Mouse (Mus musculus) lung, postnatal 25 days (tissue): ENCODE results near the gene Sec1.
"Not testable (repeated sequence)": the region's sequence is repeated elsewhere in the genome, so short reads cannot be mapped to it uniquely, and the experiment has no call there.

Source experiments
- DNase-seq: peaks from one replicate; pipeline ENCODE4 v3.0.0; 2022; ENCODE audit warnings: low spot score

The Sec1 gene

GRCm38 (mm10) chr7:45679966-45680621 lies 14.1 kb downstream of the Sec1 start:
- peak; percentile 75 for DNase-seq

GRCm38 (mm10) chr7:45678513-45678912 lies 15.7 kb downstream of the Sec1 start:
- DNase-seq: no peak

GRCm38 (mm10) chr7:45677627-45678295 lies 16.4 kb downstream of the Sec1 start:
- DNase-seq: no peak

DNA sequence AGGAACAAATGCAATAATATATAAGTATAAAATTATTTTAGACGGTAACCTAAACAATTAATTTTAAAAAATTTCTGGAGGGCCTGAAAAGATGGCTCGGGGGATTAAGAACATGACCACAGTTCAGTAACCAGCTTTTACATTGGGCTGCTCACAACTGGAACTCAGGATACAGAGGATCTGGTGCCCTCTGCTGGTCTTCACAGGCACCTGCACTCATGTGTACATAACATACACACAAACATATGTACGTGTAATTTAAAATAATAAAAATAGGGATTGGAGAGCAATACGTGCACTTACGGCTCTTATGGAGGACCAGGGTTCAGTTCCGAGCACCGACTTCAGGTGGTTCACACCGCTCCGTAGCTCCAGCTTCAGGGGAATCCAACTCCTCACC lies 25.3 kb downstream of the Sec1 start:
- DNase-seq: no peak

DNA sequence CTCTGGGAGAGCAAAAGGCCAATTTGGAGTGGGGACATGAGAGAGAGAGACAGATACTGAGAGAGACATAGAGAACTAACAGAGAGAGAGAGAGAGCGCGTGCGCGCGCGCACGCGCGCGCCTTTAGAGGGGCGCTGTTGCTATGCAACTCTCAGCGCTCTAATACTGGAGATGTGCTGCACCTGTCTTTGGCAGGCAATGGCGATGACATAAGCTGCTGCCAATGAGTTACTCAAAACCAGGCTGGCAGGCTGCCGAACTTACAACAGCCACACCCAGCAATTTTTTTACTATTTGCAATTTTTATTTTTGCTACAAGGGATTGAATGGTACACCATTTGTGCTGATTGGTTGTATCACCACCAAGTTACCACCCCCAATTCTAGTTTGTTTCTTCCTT lies 26.4 kb downstream of the Sec1 start:
- no peak for DNase-seq

- DNase-seq: no peak
Measured at GRCm38 (mm10) chr7:45666161-45666560, 28.0 kb downstream of the Sec1 start, which contains the start of gene Fut2. Gene Fut2 (minus strand): TSS chr7:45666394.

GRCm38 (mm10) chr7:45665303-45666138 lies 28.7 kb downstream of the Sec1 start:
- DNase-seq: no peak

- DNase-seq: not testable (repeated sequence)
Measured at GRCm38 (mm10) chr7:45661702-45662101, 32.5 kb downstream of the Sec1 start.

DNA sequence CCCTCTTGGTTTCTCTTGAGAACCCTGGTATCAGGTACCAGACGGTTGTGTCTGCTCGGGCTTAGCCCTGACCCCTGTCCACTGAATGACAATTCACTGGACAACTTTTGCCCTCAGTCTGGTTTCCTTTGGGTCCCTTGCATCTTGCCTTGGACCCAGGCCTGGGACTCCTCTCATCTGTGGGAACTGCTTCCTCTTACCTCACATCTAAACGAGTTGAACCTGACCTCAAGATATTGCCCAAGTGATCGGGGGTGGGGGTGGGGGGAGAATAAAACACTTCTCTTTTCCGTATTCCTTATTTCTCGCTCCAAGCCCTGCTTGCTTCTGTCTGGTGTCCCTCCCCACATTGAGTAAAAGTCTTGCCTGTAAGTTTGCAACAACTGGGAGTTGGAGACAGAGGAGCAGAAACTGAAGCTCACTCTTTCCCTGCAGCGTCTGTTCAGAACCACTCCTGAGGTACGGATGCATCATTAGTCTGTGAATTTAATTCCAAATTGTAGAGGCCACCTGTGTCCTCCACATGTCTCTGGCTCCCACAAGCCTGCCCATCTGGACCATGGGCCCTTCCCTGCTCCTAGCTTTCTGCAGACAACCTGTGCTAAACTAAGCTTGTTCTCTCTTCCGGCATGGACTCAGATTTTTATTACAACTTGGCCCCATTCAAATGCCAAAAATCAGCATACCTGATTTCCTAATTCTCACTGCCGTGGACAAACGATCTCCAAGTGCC lies 33.3 kb downstream of the Sec1 start:
- no peak for DNase-seq

DNA sequence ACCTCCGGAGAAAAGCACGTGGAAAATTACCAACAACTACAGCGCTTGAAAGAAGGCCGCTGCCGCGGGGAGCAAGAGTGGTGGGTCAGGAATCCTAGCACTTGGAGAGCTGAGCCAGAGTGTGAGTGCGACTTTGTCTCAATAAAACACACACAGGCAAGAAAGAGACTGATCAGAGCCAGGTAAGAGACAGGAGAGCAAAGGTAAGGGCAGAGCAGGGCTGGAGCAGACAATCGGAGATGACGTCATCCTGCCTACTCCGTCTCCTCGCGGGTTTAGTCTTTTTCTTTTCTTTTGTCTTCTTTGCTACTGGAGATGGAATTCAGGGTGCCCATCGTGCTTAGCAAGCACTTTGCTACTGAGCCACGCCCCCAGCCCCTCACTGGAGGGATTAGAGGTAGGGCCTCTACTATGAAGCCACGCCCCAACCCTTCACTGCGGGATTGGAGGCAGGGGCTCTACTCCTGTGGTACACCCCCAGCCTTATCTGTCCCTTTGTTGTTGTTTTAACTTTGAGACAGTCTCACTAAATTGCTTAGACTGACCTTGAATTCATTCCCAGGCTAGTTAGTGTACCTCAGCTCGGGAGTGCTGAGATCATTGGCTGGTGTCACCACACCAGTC lies 39.7 kb downstream of the Sec1 start:
- no peak for DNase-seq

DNA sequence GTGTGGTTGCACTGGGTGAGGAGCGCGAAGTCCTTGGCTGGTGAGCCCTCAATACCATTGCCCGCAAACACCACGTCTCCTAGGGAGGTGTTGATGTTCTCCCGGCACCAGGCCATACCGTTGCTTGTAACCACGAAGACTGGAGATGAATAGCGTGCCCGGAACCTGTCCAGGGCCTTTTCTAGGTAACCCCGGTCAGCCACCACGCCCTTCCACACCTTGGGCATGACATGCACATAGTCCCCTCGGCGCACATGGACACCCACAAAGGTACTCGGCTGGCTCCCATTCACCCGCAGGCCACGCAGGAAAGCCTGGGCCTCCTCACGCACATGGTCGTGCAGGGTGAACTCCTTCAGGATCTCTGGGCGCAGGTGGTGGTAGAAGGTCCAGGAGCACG lies 43.7 kb downstream of the Sec1 start:
- DNase-seq: not testable (repeated sequence)

DNA sequence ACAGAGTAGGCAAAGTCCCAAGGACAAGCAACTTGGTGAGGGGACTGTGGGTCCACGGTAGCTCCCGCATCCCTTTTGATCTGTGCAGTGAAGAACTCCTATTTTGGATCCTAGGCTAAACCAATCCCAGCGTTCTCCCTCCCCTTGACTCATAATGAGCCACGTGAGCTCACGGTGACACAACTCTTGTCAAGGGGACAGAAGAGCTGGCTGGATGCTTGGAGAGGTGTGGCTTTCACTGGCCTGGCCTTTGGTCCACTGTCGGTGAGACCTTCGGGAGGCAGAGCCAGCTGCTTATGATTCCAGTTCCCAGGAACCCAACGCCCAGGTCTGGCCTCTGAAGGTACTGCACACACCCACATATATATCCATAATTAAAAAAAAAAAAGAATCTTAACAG lies 44.9 kb downstream of the Sec1 start:
- DNase-seq: no peak

GRCm38 (mm10) chr7:45646671-45647070 lies 47.5 kb downstream of the Sec1 start:
- no peak for DNase-seq

DNA sequence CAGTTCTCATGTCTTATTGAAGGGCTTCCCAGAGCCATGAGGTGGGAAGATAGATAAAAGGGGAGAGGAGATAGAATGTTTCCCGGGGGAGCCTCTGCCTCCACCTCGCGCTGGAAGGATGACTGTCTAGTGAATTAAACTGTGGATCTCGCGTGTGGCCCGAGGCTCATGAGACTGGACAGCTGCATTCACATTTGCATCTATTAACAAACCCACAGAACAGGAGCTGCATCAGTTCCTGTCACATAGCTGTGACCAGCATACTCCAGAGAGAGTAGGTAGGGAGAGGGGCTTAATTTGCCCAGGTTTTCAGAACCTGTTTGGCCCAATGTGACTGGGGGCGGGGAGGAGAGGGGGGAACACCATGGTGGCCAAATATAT lies 48.6 kb downstream of the Sec1 start:
- no peak for DNase-seq

- no peak for DNase-seq
Measured at GRCm38 (mm10) chr7:45644872-45645590, 49.2 kb downstream of the Sec1 start.

DNA sequence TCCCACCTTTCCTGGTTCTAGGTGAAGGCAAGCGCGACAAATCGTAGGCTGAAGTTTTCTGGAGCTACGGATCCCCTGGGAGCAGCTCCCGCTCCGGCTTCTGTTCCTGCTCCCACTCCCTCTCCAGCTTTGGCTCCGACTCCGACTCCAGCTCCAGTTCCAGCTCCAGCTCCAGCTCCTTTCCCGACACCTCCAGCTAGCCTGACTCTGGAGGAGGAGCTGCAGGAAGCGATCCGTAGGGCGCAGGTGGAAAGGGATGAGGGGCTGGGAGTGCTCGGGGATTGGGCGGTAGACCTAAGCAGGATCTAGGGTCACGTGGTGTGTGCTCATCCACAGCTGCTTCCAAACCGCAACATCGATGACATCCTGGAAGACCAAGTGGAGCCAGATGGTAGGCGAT lies 50.0 kb downstream of the Sec1 start:
- no peak for DNase-seq

DNA sequence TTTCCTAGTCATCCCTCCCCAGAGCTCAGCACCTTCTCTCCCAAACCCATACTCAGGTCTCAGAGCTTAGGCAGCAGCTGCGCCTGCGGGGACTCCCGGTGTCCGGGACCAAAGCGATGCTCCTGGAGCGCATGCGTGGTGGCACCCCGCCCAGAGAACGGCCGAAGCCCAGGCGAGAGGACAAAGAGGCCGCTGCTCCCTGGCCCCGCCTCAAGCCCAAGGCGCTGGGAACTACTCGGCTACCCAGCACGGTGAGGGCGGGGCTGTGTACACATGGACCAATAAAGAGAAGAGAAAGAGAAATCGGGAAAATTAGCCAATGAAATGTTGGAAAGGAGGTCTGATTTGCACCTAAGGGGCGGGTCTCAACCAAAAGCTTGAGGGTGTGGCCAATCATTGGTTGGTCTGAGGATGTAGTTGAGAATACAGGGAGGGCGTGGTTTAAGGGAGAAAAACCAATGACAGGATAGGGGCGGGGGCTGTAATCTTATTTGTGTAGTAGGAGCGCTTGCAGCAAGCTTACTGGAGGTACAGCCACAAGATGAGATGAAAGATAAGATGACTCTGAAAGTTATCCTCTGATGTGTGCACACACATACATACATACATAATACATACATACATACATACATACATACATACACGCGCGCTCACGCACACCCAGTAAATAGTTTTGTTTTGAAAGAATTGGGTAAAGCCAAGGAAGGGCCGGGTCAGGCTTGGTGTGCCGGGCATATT lies 50.6 kb downstream of the Sec1 start:
- peak; percentile 92 for DNase-seq

- no peak for DNase-seq
Measured at GRCm38 (mm10) chr7:45642503-45643255, 51.5 kb downstream of the Sec1 start.

- DNase-seq: no peak
Measured at GRCm38 (mm10) chr7:45642083-45642482, 52.1 kb downstream of the Sec1 start.
